Mouse (Mus musculus) granulocyte monocyte progenitor cell, adult 5-6 weeks (primary cell): ENCODE results near the gene Nip7. TPM values are rescaled to one million over a fixed set of nuclear protein-coding genes. Genes with fewer than 3 reads are reported as not detected.
"Not testable (repeated sequence)": the region's sequence is repeated elsewhere in the genome, so short reads cannot be mapped to it uniquely, and the experiment has no call there.

Experiments used
- ATAC-seq: replicated peaks from 2 replicates; pipeline ENCODE4 v1.8.0; 2016; ENCODE audit warnings: mild to moderate bottlenecking, moderate TSS enrichment, inconsistent platforms; ENCODE audit not compliant: poor library complexity, severe bottlenecking
- total RNA-seq, 2 experiments: library from RNA; stranded (forward) in 1 of 2; stranded (reverse) in 1 of 2; fragments of 200-712, 200-1000 nt in 1 of 2; fragments of >200 nt in 1 of 2; fragmentation: Nextera tagmentation in 1 of 2; gene quantifications; 2 replicates each; pipeline ENCODE4 v1.2.3; 2014 to 2017

The Nip7 gene
- total RNA-seq (2014; fragmentation: Nextera tagmentation) (53.7 and 59.8 TPM in 2 replicates), total RNA-seq (2017) (56.1 and 67.4 TPM in 2 replicates)

- peak; percentile 93 for ATAC-seq
These were observed at the start of gene Nip7, which contains the start of gene Cog8 for GRCm38 (mm10) chr8:107056076-107056972. TSS of gene Nip7 (plus strand) at chr8:107056877. TSS of gene Cog8 (minus strand) at chr8:107056689.

- ATAC-seq = no peak
These were observed 48.9 kb upstream of the Nip7 start for GRCm38 (mm10) chr8:107007795-107008194.

DNA sequence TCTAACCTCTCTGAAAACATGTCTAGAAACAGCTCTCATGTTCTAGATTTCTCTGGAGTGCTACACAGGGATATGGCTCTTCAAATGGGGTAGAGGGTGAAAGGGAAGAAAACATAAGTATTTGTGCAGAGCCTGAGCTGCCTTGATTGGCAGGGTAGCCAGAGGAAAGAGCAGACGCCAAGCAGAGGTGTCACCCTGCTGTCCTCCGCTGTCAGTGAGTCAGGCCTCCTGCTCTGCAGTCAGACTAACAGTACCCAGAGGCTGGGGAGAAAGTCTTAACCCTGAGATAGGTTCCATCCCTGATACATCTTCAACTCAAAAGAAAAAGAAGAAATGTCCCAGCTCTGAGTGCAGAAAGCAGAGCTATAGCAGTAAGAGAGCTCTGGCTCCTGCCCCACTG lies 44.0 kb upstream of the Nip7 start:
- ATAC-seq = no peak

DNA sequence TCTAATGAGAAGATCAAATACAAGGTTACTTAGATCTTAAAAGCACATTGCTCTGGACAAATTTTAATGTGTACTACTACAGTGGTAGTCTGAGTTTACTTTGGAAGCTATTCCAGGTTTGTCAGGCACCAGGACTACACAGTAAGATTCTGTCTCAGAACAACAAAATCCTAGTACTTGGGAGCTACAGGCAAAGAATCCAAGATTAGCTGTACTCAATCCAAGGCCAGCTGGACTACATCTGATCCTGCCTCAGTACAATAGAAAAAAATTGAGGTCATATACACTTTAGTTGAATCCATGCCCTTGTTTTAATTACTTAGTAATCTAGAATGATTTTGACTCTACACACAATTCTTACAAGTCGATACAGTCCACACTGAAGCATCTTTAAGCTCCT lies 41.8 kb upstream of the Nip7 start:
- ATAC-seq = no peak

GRCm38 (mm10) chr8:107023479-107023878 lies 33.2 kb upstream of the Nip7 start:
- ATAC-seq = no peak

DNA sequence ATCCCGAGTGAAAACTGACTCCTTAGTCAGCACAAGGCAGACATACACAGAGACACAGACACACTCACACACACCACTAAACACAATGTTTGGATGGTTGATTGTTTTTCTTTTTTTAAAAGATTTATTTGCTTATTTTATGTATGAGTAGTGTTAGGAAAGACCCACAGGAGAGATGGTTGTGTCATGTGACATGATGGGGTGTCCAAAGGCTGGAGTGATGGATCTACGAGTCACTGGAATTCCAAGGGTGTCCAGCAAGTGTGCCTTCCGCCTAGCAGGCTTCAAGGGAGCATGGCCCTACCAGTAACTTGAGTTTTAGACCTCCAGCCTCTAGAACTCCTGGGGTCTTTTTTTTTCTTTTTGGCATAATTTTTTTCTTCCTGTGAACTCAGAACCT lies 27.4 kb upstream of the Nip7 start:
- no peak for ATAC-seq

DNA sequence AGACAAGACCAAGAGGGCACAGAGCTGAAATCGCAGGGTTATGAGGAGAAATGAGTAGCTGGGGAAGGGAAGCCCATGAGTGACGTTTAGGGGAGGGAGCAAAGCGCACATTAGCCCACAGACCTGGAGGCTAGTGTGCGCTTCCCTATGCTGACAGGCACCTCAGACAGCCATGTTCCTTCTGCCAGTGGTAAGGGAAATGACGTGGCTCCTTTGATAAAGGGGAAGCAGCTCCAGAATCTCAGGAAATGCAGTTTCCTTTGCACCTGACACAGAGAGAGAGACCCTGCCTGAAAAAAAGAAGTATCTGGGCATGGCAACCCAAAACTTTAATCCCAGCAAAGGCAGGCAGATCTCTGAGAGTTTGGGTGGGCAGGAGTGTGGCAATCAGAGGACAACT lies 26.6 kb upstream of the Nip7 start:
- peak; percentile 78 for ATAC-seq

- peak; percentile 82 for ATAC-seq
These were observed 25.8 kb upstream of the Nip7 start, which contains the start of gene Vps4a for GRCm38 (mm10) chr8:107030650-107031576. TSS of gene Vps4a (plus strand) at chr8:107031222.

DNA sequence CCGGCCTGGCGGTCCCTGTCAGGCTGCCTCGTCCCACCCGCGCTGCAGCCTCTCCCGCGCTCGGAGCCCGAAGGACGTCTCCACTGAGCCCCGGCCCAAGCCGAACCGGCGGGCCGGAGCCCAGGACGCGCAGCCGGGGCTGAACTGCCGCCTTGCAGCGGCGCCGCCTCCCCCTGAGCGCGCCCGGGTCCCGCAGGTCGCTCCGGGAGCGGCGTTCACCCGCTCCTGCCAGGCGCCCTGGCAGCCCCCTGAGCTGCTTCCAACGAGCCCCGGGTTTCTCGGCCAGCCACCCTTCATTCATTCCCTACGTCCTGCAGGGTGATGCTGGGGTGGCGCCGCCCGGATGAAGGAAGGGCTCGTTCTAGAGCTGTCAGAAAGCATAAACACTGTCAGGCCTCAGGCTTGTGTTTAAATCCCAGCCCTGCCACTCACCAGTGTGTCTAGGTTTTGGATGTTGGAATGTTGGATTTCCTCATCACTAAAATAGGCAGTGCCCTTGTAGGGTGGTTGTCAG lies 25.0 kb upstream of the Nip7 start:
- ATAC-seq = peak; percentile 1; the same call in 1 of the 2 replicates

GRCm38 (mm10) chr8:107033609-107034008 lies 23.1 kb upstream of the Nip7 start:
- ATAC-seq = not testable (repeated sequence)

DNA sequence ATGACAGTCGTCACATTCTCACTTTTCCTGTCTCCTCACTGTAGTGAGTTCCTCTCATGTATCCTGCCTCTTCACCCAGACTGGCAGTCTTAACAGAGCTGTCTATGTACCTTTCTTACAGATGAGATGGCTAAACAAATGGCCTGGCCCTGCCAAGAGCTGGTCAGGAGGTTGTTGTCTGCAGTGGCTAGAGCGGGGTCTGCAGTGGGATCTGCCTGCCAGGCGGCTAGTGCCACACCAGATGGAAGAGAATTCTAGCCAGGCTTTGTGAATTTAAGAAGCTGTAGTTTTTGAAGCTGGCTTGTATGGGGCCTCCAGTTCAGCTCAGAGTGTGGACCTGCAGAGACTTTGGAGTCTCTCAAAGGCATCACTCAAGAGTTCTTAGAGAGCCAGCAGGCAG lies 21.0 kb upstream of the Nip7 start:
- ATAC-seq = no peak

DNA sequence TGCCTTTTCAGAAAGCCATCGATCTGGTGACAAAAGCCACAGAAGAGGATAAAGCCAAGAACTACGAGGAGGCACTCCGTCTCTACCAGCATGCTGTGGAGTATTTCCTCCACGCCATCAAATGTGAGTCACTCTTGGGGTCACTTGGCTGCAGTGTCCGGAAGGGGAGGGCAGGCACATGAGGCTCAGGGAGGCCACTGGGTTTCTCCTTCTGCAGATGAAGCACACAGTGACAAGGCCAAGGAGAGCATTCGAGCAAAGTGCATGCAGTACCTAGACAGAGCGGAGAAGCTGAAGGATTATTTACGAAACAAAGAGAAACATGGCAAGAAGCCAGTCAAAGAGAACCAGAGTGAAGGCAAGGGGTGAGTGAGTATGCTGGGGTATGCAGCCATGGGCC lies 20.1 kb upstream of the Nip7 start:
- no peak for ATAC-seq

GRCm38 (mm10) chr8:107040632-107041031 lies 16.0 kb upstream of the Nip7 start:
- ATAC-seq = peak; percentile 82

- no peak for ATAC-seq
These were observed 11.2 kb upstream of the Nip7 start for GRCm38 (mm10) chr8:107045478-107045877.

DNA sequence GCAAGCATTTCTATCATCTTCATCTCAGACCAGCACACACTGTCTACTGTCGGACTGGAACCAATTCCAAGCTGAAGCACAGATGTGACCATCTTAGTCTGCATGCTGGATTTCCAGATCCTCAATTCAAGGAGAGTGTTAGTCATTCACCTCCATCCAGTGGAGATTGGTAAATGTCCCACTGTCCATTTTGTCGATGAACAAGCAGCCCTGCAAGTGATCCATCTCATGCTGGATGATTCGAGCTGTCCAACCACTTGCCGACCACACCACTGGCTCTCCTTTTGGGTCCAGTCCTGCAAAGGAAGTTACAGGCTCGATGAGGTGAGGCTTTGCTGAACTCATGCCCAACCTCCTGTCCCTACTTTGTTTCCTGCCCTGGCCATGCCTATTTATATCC lies 9.7 kb upstream of the Nip7 start:
- no peak for ATAC-seq

- peak; percentile 75 for ATAC-seq
These were observed 8.4 kb upstream of the Nip7 start, which contains the start of gene Pdf for GRCm38 (mm10) chr8:107048061-107048941. TSS of gene Pdf (minus strand) at chr8:107048614.

DNA sequence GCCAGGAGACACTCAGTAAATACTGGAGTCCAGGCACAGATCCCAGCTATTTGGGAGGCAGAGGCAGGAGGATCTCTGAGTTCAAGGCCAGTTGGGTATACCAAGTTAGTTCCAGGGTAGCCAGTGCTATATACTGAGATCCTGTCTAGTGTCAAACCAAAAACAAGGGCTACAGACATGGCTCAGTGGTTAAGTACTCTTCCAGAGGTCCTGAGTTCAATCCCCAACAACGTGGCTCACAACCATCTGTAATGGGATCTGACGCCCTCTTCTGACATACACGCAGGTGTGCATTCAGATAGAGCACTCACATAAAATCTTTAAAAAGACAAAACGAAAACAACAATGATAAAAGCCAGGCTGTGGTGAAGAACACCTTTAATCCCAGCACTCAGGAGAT lies 7.2 kb upstream of the Nip7 start:
- ATAC-seq = no peak

DNA sequence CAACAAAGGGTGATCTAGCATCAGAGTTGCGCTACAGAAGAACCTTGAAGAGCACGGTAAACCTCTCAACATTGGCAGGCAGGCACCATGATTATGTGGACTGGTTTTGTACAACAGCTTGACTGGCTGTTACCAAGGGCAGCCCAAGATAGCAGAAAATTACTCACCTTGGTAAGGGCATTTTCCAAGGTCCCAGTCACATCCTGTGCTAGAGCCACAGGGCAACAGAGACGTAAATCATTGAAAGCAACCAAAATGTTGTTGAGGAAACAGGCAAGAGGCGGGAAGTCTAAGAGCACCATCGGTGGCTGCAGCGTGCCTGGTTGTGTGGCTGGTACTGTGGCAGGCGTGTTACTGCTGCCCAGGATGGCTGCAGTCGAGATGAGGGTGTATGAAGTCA lies 4.6 kb upstream of the Nip7 start:
- no peak for ATAC-seq

DNA sequence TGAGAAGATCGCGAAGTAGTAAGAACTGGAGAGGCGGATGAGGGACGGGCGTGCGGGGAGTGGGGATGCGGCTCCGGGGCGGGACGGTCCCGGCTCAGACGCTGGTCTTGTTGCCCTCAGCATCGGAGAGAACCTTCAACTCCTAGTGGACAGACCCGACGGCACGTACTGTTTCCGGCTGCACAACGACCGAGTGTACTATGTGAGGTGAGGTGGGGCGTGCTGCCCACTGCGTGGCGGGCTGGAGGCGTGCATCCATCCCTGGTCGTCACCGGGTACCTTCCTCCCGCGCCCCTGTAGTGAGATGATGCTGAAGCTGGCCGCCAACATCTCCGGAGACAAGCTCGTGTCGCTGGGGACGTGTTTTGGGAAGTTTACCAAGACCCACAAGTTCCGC lies 294 bp downstream of the Nip7 start:
- ATAC-seq = peak; percentile 57

- ATAC-seq = no peak
These were observed 5.9 kb downstream of the Nip7 start for GRCm38 (mm10) chr8:107062613-107063012.
